Comparison of ENCODE assay signal across 10 mouse cellular contexts in the genomic region with DNA sequence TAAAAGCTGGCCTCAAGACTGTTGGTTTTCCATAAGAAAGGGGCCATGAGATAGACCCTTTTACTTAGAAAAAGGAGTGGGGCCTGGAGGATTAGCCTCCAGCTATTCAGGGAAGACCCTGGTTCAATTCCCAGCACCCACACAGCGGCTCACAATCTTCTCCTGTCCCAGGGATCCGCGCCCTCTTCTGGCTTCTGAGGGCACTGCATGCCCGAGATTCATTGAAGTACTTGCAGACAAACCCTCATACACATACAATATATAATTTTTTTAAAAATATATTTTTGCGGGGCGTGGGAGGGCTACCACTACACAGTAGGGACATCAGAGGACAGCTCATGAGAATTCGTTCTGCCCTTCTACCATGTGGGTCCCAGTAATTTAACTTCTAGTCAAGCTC. TPM values are rescaled to one million over a fixed set of nuclear protein-coding genes. Genes with fewer than 3 reads are reported as not detected.
DNase-seq lines count a peak whose midpoint lies in the region; ATAC-seq and TF ChIP-seq lines count a peak whose summit lies in the region.
"Had no signal": no experiment of that assay in that cellular context is flagged by ENCODE, and none has a peak within 500 bp of the region (broad histone marks: within the 10 kb centered on the region; RNA-seq: fewer than 3 reads in every experiment).

No protein-coding gene starts in this region.

- no peak overlapping the region for H3K4me2 ChIP-seq in heart, postnatal 0 days (ENCODE audit: low read depth, low read length)
- H3K4me2 ChIP-seq: neural tube, embryonic 13.5 days had no signal

- no peaks in the 10 kb centered on the region for H3K36me3 ChIP-seq in heart, postnatal 0 days (replicated peaks; ENCODE audit: control insufficient read depth, insufficient read depth, low read length)
- H3K36me3 ChIP-seq in limb, embryonic 10.5 days: peaks cover 3% of the 10 kb centered on the region; the same call in 1 of the 2 replicates
- H3K36me3 ChIP-seq in splenic B cell, adult 2 months (ENCODE audit: control insufficient read depth, insufficient read depth, low read length, poor library complexity, severe bottlenecking): no peaks in the 10 kb centered on the region

- H3K27me3 ChIP-seq in heart, postnatal 0 days (ENCODE audit: control insufficient read depth, insufficient read depth, low read length): peaks cover 50% of the 10 kb centered on the region
- H3K27me3 ChIP-seq in limb, embryonic 10.5 days (ENCODE audit: low read depth, poor library complexity, severe bottlenecking): peaks cover 65% of the 10 kb centered on the region
- peaks cover 2% of the 10 kb centered on the region; the same call in 1 of the 2 replicates for H3K27me3 ChIP-seq in splenic B cell, adult 2 months (ENCODE audit: control insufficient read depth, insufficient read depth, low read length, poor library complexity, severe bottlenecking)

- no peak overlapping the region for H3K9ac ChIP-seq in heart, postnatal 0 days (replicated peaks; ENCODE audit: low read depth, low read length)
- H3K9ac ChIP-seq: neural tube, embryonic 13.5 days had no signal

- H3K9me3 ChIP-seq in heart, postnatal 0 days (replicated peaks; ENCODE audit: control insufficient read depth, low read length): no peaks in the 10 kb centered on the region
- H3K9me3 ChIP-seq in limb, embryonic 10.5 days (replicated peaks): no peaks in the 10 kb centered on the region
- H3K9me3 ChIP-seq: neural tube, embryonic 13.5 days had no signal

- TF ChIP-seq CTCF in heart, postnatal 0 days (IDR thresholded peaks at IDR 0.05; ENCODE audit: low read depth): peak; percentile 31

- no peak overlapping the region for H3K27ac ChIP-seq in heart, postnatal 0 days (ENCODE audit: low read depth)
- H3K27ac ChIP-seq in limb, embryonic 10.5 days: no peak overlapping the region
- H3K27ac ChIP-seq: neural tube, embryonic 13.5 days had no signal

- ATAC-seq in heart, postnatal 0 days (ENCODE audit: insufficient read depth, low read depth): no peak

- 27% methylated on average over 7 of the region's 7 CpGs for WGBS in heart, postnatal 0 days
- WGBS in limb, embryonic 10.5 days: 24% methylated on average over 7 of the region's 7 CpGs

- TF ChIP-seq EP300 in heart, postnatal 0 days (IDR thresholded peaks at IDR 0.05; ENCODE audit: low read depth): no peak

- H3K4me3 ChIP-seq in heart, postnatal 0 days (ENCODE audit: low read depth, low read length): no peak overlapping the region
- no peak overlapping the region for H3K4me3 ChIP-seq in limb, embryonic 10.5 days
- H3K4me3 ChIP-seq: neural tube, embryonic 13.5 days had no signal

- intact Hi-C loops in heart, postnatal 25 days (cut with DNase I): no loop called here

- DNase-seq in heart, postnatal 0 days (ENCODE audit: low spot score): no peak
- no peak for DNase-seq in heart, postnatal 25 days (ENCODE audit: low spot score)
- DNase-seq in 416B (ENCODE audit: low read depth) (peak; percentile 52), ES-CJ7 (ENCODE audit: low read depth, low spot score) (peak; percentile 83)
- DNase-seq in limb, embryonic 10.5 days (ENCODE audit: low spot score): peak; percentile 59
- peak; percentile 61 for DNase-seq in splenic B cell, adult 2 months (ENCODE audit: low read depth, low spot score)
- no peak for DNase-seq in layer of hippocampus, adult 9-10 months (ENCODE audit: low spot score)
- DNase-seq in urinary bladder, adult 2 months (ENCODE audit: low spot score): no peak

- peaks cover 18% of the 10 kb centered on the region for H3K4me1 ChIP-seq in heart, postnatal 0 days (ENCODE audit: control insufficient read depth, insufficient read depth)
- H3K4me1 ChIP-seq in limb, embryonic 10.5 days: peaks cover 42% of the 10 kb centered on the region

RNA-seq across cellular contexts. Expression of a gene that starts 5.9 kb away (rescaled TPM):
- 24.8 and 36.3 TPM in 2 replicates for total RNA-seq in heart, postnatal 0 days (2014; rRNA removed; ENCODE audit: low replicate concordance)
- polyA plus RNA-seq in heart, postnatal 0 days (2015; fragmentation: Nextera tagmentation; extraction: Ambion mirVana): 39.1 and 39.3 TPM in 2 replicates
- total RNA-seq in heart, postnatal 25 days (2021): 10 to 100 TPM; 15.1 to 15.6 TPM
- 107 and 130 TPM in 2 replicates for polyA plus RNA-seq in limb, embryonic 10.5 days (2016; fragmentation: Nextera tagmentation; extraction: Ambion mirVana)
- polyA plus RNA-seq in urinary bladder, adult 2 months (2012; rRNA removed): 10.0 and 10.7 TPM in 2 replicates

RNA-seq across cellular contexts. Expression of a gene that starts 11.3 kb away (rescaled TPM):
- not detected in 2 replicates for total RNA-seq in heart, postnatal 0 days (2014; rRNA removed; ENCODE audit: low replicate concordance)
- 0.10 and 0.19 TPM in 2 replicates for polyA plus RNA-seq in heart, postnatal 0 days (2015; fragmentation: Nextera tagmentation; extraction: Ambion mirVana)
- total RNA-seq in heart, postnatal 25 days (2021): not detected
- polyA plus RNA-seq in limb, embryonic 10.5 days (2016; fragmentation: Nextera tagmentation; extraction: Ambion mirVana): 1.0 and 1.4 TPM in 2 replicates
- not detected in 2 replicates for polyA plus RNA-seq in urinary bladder, adult 2 months (2012; rRNA removed)
- total RNA-seq: common myeloid progenitor, adult 5-6 weeks had no signal

RNA-seq across cellular contexts. Expression of a gene that starts 19.1 kb away (rescaled TPM):
- 14.3 and 30.5 TPM in 2 replicates for total RNA-seq in heart, postnatal 0 days (2014; rRNA removed; ENCODE audit: low replicate concordance)
- polyA plus RNA-seq in heart, postnatal 0 days (2015; fragmentation: Nextera tagmentation; extraction: Ambion mirVana): 4.1 and 4.2 TPM in 2 replicates
- 10 to 100 TPM; 13.1 to 13.9 TPM for total RNA-seq in heart, postnatal 25 days (2021)
- 2.9 and 4.5 TPM in 2 replicates for polyA plus RNA-seq in limb, embryonic 10.5 days (2016; fragmentation: Nextera tagmentation; extraction: Ambion mirVana)
- polyA plus RNA-seq in urinary bladder, adult 2 months (2012; rRNA removed): 10.0 and 19.2 TPM in 2 replicates
- total RNA-seq: common myeloid progenitor, adult 5-6 weeks had no signal

RNA-seq across cellular contexts. Expression of a gene that starts 29.6 kb away (rescaled TPM):
- total RNA-seq in heart, postnatal 0 days (2014; rRNA removed; ENCODE audit: low replicate concordance): 22.1 and 24.5 TPM in 2 replicates
- polyA plus RNA-seq in heart, postnatal 0 days (2015; fragmentation: Nextera tagmentation; extraction: Ambion mirVana): 4.5 and 4.8 TPM in 2 replicates
- 10 to 100 TPM; 15.7 to 18.2 TPM for total RNA-seq in heart, postnatal 25 days (2021)
- 6.5 and 8.4 TPM in 2 replicates for polyA plus RNA-seq in limb, embryonic 10.5 days (2016; fragmentation: Nextera tagmentation; extraction: Ambion mirVana)
- polyA plus RNA-seq in urinary bladder, adult 2 months (2012; rRNA removed): 10.8 and 12.4 TPM in 2 replicates

RNA-seq across cellular contexts. Expression of a gene that starts 38.6 kb away (rescaled TPM):
- 13.1 and 16.0 TPM in 2 replicates for total RNA-seq in heart, postnatal 0 days (2014; rRNA removed; ENCODE audit: low replicate concordance)
- polyA plus RNA-seq in heart, postnatal 0 days (2015; fragmentation: Nextera tagmentation; extraction: Ambion mirVana): 6.1 and 6.5 TPM in 2 replicates
- 1 to 10 TPM; 2.1 to 2.2 TPM for total RNA-seq in heart, postnatal 25 days (2021)
- 2.2 and 2.5 TPM in 2 replicates for polyA plus RNA-seq in limb, embryonic 10.5 days (2016; fragmentation: Nextera tagmentation; extraction: Ambion mirVana)
- polyA plus RNA-seq in urinary bladder, adult 2 months (2012; rRNA removed): 18.8 and 28.9 TPM in 2 replicates

Comparison
In these comparisons a context has a peak if more than half of its experiments do, and no peak if none do; other contexts are left out.
1. DNase-seq: peak in 416B (single experiment), ES-CJ7 (single experiment), limb, embryonic 10.5 days (single experiment) and splenic B cell, adult 2 months (single experiment); none in heart, postnatal 0 days (single experiment), heart, postnatal 25 days (single experiment), layer of hippocampus, adult 9-10 months (single experiment) and urinary bladder, adult 2 months (single experiment).